Mouse (Mus musculus) forebrain, embryonic 12.5 days (tissue): Measurements from ENCODE around the gene Rassf6. TPM values are rescaled to one million over a fixed set of nuclear protein-coding genes. Genes with fewer than 3 reads are reported as not detected.

Source experiments
- ATAC-seq: fragments of 200-750 bp; cut with Nextera tagmentation; 2 replicates; pipeline ENCODE4 v1.8.0; 2017; ENCODE audit warnings: moderate TSS enrichment; ENCODE audit not compliant: low FRiP score
- H3K27ac ChIP-seq: fragments of 300-500 bp; sonication (generic); 2 replicates; pipeline ENCODE4 v1.5.1; 2016; ENCODE audit warnings: mild to moderate bottlenecking
- H3K27me3 ChIP-seq: fragments of 300-500 bp; sonication (generic); 2 replicates; pipeline ENCODE4 v1.6.1; 2016; ENCODE audit warnings: mild to moderate bottlenecking
- H3K36me3 ChIP-seq: fragments of 300-500 bp; sonication (generic); replicated peaks from 2 replicates; pipeline ENCODE4 v1.6.1; 2016; ENCODE audit warnings: mild to moderate bottlenecking
- H3K4me1 ChIP-seq: fragments of 300-500 bp; sonication (generic); 2 replicates; pipeline ENCODE4 v1.6.1; 2016
- H3K4me2 ChIP-seq: fragments of 300-500 bp; sonication (generic); 2 replicates; pipeline ENCODE4 v1.6.1; 2016; ENCODE audit warnings: mild to moderate bottlenecking, moderate library complexity
- H3K4me3 ChIP-seq: fragments of 300-500 bp; sonication (generic); replicated peaks from 2 replicates; pipeline ENCODE4 v1.5.1; 2016; ENCODE audit warnings: mild to moderate bottlenecking
- H3K9ac ChIP-seq: fragments of 300-500 bp; sonication (generic); 2 replicates; pipeline ENCODE4 v1.6.1; 2016; ENCODE audit warnings: mild to moderate bottlenecking
- H3K9me3 ChIP-seq: fragments of 300-500 bp; sonication (generic); 2 replicates; pipeline ENCODE4 v1.6.1; 2016
- whole genome bisulfite sequencing: fragments of 180-500 bp; shearing (Covaris S2); methylation state at CpG from one replicate; pipeline ENCODE4 v1.1.7; 2016; 5-methylcytosine and 5-hydroxymethylcytosine counted together
- polyA plus RNA-seq: library from polyadenylated mRNA; unstranded; fragments of >200 nt; fragmentation: Nextera tagmentation; extraction: Ambion mirVana; gene quantifications from 2 replicates; pipeline ENCODE4 v1.2.1, GENCODE M21; 2016

The Rassf6 gene
- polyA plus RNA-seq, 1 experiment from 2014 or later = 1.0 TPM

GRCm38 (mm10) chr5:90652724-90653123, 12.3 kb upstream of the Rassf6 start:
- Histone ChIP-seq H3K9me3 (no peaks in the 10 kb centered on the region), H3K4me3 (no peak overlapping the region), H3K27me3 (no peaks in the 10 kb centered on the region), H3K4me1 (no peaks in the 10 kb centered on the region), H3K36me3 (no peaks in the 10 kb centered on the region), H3K27ac (no peak overlapping the region), H3K9ac (no peak overlapping the region), H3K4me2 (no peak overlapping the region)
- peak; percentile 11; the same call in 1 of the 2 replicates for ATAC-seq
- WGBS = 10% methylated on average over 3 of the region's 3 CpGs

GRCm38 (mm10) chr5:90650466-90651150, 10.2 kb upstream of the Rassf6 start:
- H3K4me1 ChIP-seq = no peaks in the 10 kb centered on the region
- H3K27ac ChIP-seq = no peak overlapping the region
- no peak for ATAC-seq
- no peaks in the 10 kb centered on the region for H3K9me3 ChIP-seq
- no peak overlapping the region for H3K9ac ChIP-seq
- WGBS = 81% methylated on average over 5 of the region's 5 CpGs
- no peaks in the 10 kb centered on the region for H3K36me3 ChIP-seq
- H3K27me3 ChIP-seq = no peaks in the 10 kb centered on the region
- no peak overlapping the region for H3K4me3 ChIP-seq
- no peak overlapping the region for H3K4me2 ChIP-seq

- no peaks in the 10 kb centered on the region for H3K4me1 ChIP-seq
- no peak for ATAC-seq
- H3K4me2 ChIP-seq = no peak overlapping the region
- H3K27ac ChIP-seq = no peak overlapping the region
- H3K36me3 ChIP-seq = no peaks in the 10 kb centered on the region
- WGBS = 80% methylated on average over 5 of the region's 5 CpGs
- no peak overlapping the region for H3K4me3 ChIP-seq
- H3K9ac ChIP-seq = no peak overlapping the region
- no peaks in the 10 kb centered on the region for H3K27me3 ChIP-seq
- H3K9me3 ChIP-seq = no peaks in the 10 kb centered on the region
These were observed 7.0 kb upstream of the Rassf6 start for GRCm38 (mm10) chr5:90647473-90647872.

- no peak overlapping the region for H3K4me3 ChIP-seq
- 92% methylated on average over 5 of the region's 5 CpGs for WGBS
- ATAC-seq = no peak
These were observed 5.9 kb upstream of the Rassf6 start for GRCm38 (mm10) chr5:90646398-90646797.

GRCm38 (mm10) chr5:90645579-90645978, 5.1 kb upstream of the Rassf6 start:
- H3K4me3 ChIP-seq = no peak overlapping the region
- no peak for ATAC-seq
- no peak overlapping the region for H3K27ac ChIP-seq
- no peak overlapping the region for H3K9ac ChIP-seq
- no peaks in the 10 kb centered on the region for H3K9me3 ChIP-seq
- H3K36me3 ChIP-seq = no peaks in the 10 kb centered on the region
- 71% methylated on average over 3 of the region's 3 CpGs for WGBS
- H3K27me3 ChIP-seq = peaks cover 5% of the 10 kb centered on the region; the same call in 1 of the 2 replicates
- peaks cover 1% of the 10 kb centered on the region for H3K4me1 ChIP-seq
- H3K4me2 ChIP-seq = no peak overlapping the region

More at GRCm38 (mm10) chr5:90646398-90646797, 5.9 kb upstream of the Rassf6 start:
- no peaks in the 10 kb centered on the region for H3K9me3 ChIP-seq
- no peak overlapping the region for H3K4me2 ChIP-seq
- no peak overlapping the region for H3K9ac ChIP-seq
- H3K27me3 ChIP-seq = no peaks in the 10 kb centered on the region
- no peaks in the 10 kb centered on the region for H3K36me3 ChIP-seq
- H3K4me1 ChIP-seq = no peaks in the 10 kb centered on the region
- no peak overlapping the region for H3K27ac ChIP-seq

GRCm38 (mm10) chr5:90641218-90641610, 757 bp upstream of the Rassf6 start:
- WGBS = 81% methylated on average over 10 of the region's 10 CpGs
- Histone ChIP-seq H3K4me2 (no peak overlapping the region), H3K9ac (no peak overlapping the region), H3K27ac (no peak overlapping the region), H3K9me3 (no peaks in the 10 kb centered on the region), H3K4me3 (no peak overlapping the region), H3K36me3 (no peaks in the 10 kb centered on the region), H3K27me3 (peaks cover 11% of the 10 kb centered on the region; the same call in 1 of the 2 replicates), H3K4me1 (peaks cover 8% of the 10 kb centered on the region)
- no peak for ATAC-seq

GRCm38 (mm10) chr5:90634885-90635284, 5.6 kb downstream of the Rassf6 start:
- WGBS = 84% methylated on average over 7 of the region's 7 CpGs
- H3K4me3 ChIP-seq = no peak overlapping the region
- no peaks in the 10 kb centered on the region for H3K9me3 ChIP-seq
- H3K36me3 ChIP-seq = no peaks in the 10 kb centered on the region
- H3K9ac ChIP-seq = no peak overlapping the region
- H3K27ac ChIP-seq = no peak overlapping the region
- no peak for ATAC-seq
- no peaks in the 10 kb centered on the region for H3K4me1 ChIP-seq
- peaks cover 5% of the 10 kb centered on the region; the same call in 1 of the 2 replicates for H3K27me3 ChIP-seq
- H3K4me2 ChIP-seq = no peak overlapping the region

- H3K9ac ChIP-seq = no peak overlapping the region
- no peak overlapping the region for H3K4me2 ChIP-seq
- no peak overlapping the region for H3K4me3 ChIP-seq
- no peak for ATAC-seq
- H3K4me1 ChIP-seq = no peaks in the 10 kb centered on the region
- no peak overlapping the region for H3K27ac ChIP-seq
- no peaks in the 10 kb centered on the region for H3K27me3 ChIP-seq
- WGBS = 90% methylated on average over 1 of the region's 1 CpGs
- H3K36me3 ChIP-seq = no peaks in the 10 kb centered on the region
- no peaks in the 10 kb centered on the region for H3K9me3 ChIP-seq
These were observed 11.9 kb downstream of the Rassf6 start for GRCm38 (mm10) chr5:90628530-90628929.

- H3K4me1 ChIP-seq = no peaks in the 10 kb centered on the region
- no peak for ATAC-seq
- no peak overlapping the region for H3K9ac ChIP-seq
- no peaks in the 10 kb centered on the region for H3K9me3 ChIP-seq
- 80% methylated on average over 3 of the region's 3 CpGs for WGBS
- no peak overlapping the region for H3K4me2 ChIP-seq
- H3K27ac ChIP-seq = no peak overlapping the region
- H3K4me3 ChIP-seq = no peak overlapping the region
- no peaks in the 10 kb centered on the region for H3K27me3 ChIP-seq
- H3K36me3 ChIP-seq = no peaks in the 10 kb centered on the region
These were observed 12.4 kb downstream of the Rassf6 start for GRCm38 (mm10) chr5:90628011-90628410.

DNA sequence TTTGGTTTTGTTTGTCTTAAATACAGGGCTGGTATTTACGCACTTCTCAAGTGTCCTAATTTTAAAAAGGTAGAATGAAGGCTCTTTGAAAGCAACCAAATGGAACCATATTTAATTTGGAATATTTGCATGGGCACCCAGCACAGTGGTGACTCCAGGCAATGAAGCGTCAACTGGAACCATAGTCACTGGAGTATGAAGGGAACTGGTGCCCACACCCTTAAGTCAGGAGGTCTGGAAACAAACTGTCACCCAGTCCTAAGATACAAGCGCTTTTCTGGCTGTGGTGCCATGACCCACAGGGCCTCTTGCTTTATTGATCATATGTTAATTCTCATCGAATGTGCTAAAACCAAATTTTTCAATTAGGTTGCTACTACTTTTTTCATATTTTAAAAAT, 13.0 kb downstream of the Rassf6 start:
- no peak overlapping the region for H3K4me2 ChIP-seq
- no peak overlapping the region for H3K9ac ChIP-seq
- no peaks in the 10 kb centered on the region for H3K9me3 ChIP-seq
- no peak overlapping the region for H3K4me3 ChIP-seq
- ATAC-seq = no peak
- no peaks in the 10 kb centered on the region for H3K36me3 ChIP-seq
- WGBS = 94% methylated on average over 4 of the region's 4 CpGs
- H3K27ac ChIP-seq = no peak overlapping the region
- no peaks in the 10 kb centered on the region for H3K4me1 ChIP-seq
- no peaks in the 10 kb centered on the region for H3K27me3 ChIP-seq

GRCm38 (mm10) chr5:90624708-90625425, 15.6 kb downstream of the Rassf6 start:
- no peak overlapping the region for H3K9ac ChIP-seq
- H3K4me1 ChIP-seq = no peaks in the 10 kb centered on the region
- no peak overlapping the region for H3K4me2 ChIP-seq
- no peak overlapping the region for H3K4me3 ChIP-seq
- WGBS = 78% methylated on average over 18 of the region's 18 CpGs
- no peaks in the 10 kb centered on the region for H3K36me3 ChIP-seq
- no peaks in the 10 kb centered on the region for H3K27me3 ChIP-seq
- ATAC-seq = no peak
- no peak overlapping the region for H3K27ac ChIP-seq
- no peaks in the 10 kb centered on the region for H3K9me3 ChIP-seq

GRCm38 (mm10) chr5:90623209-90623608, 17.2 kb downstream of the Rassf6 start:
- Histone ChIP-seq H3K27me3 (no peaks in the 10 kb centered on the region), H3K4me1 (no peaks in the 10 kb centered on the region), H3K9ac (no peak overlapping the region), H3K9me3 (no peaks in the 10 kb centered on the region), H3K4me2 (no peak overlapping the region), H3K27ac (no peak overlapping the region), H3K36me3 (no peaks in the 10 kb centered on the region), H3K4me3 (no peak overlapping the region)
- 84% methylated on average over 2 of the region's 2 CpGs for WGBS
- ATAC-seq = no peak

- WGBS = 90% methylated on average over 6 of the region's 6 CpGs
- Histone ChIP-seq H3K4me2 (no peak overlapping the region), H3K4me3 (no peak overlapping the region), H3K4me1 (no peaks in the 10 kb centered on the region), H3K27ac (no peak overlapping the region), H3K36me3 (no peaks in the 10 kb centered on the region), H3K9ac (no peak overlapping the region), H3K27me3 (no peaks in the 10 kb centered on the region), H3K9me3 (no peaks in the 10 kb centered on the region)
- no peak for ATAC-seq
These were observed 18.7 kb downstream of the Rassf6 start for GRCm38 (mm10) chr5:90621726-90622125.
